Mouse (Mus musculus) midbrain, embryonic 11.5 days (tissue): Measurements from ENCODE around the gene Tbcd. TPM values are rescaled to one million over a fixed set of nuclear protein-coding genes. Genes with fewer than 3 reads are reported as not detected.

ENCODE experiments used
- ATAC-seq: fragments of 200-750 bp; cut with Nextera tagmentation; 2 replicates; pipeline ENCODE4 v1.8.0; 2017; ENCODE audit warnings: moderate TSS enrichment, moderate library complexity; ENCODE audit not compliant: low FRiP score
- DNase-seq: peaks from one replicate; pipeline ENCODE4 v3.0.0; 2015; ENCODE audit warnings: low spot score; ENCODE audit errors: missing footprints
- H3K27ac ChIP-seq: fragments of 300-500 bp; sonication (generic); 2 replicates; pipeline ENCODE4 v1.5.1; 2014; ENCODE audit warnings: low read depth, low read length
- H3K27me3 ChIP-seq: fragments of 300-500 bp; sonication (generic); 2 replicates; pipeline ENCODE4 v1.6.1; 2014; ENCODE audit warnings: mild to moderate bottlenecking, low read length, moderate library complexity, mixed read lengths; ENCODE audit not compliant: control insufficient read depth, insufficient read depth
- H3K36me3 ChIP-seq: fragments of 300-500 bp; sonication (generic); 2 replicates; pipeline ENCODE4 v1.6.1; 2014; ENCODE audit warnings: mild to moderate bottlenecking, low read length, moderate library complexity, mixed read lengths; ENCODE audit not compliant: control insufficient read depth, insufficient read depth
- H3K4me1 ChIP-seq: fragments of 300-500 bp; sonication (generic); 2 replicates; pipeline ENCODE4 v1.6.1; 2014; ENCODE audit warnings: low read length; ENCODE audit not compliant: control insufficient read depth, insufficient read depth
- H3K4me2 ChIP-seq: fragments of 300-500 bp; sonication (generic); 2 replicates; pipeline ENCODE4 v1.6.1; 2014; ENCODE audit warnings: mild to moderate bottlenecking, moderate library complexity
- H3K4me3 ChIP-seq: fragments of 300-500 bp; sonication (generic); 2 replicates; pipeline ENCODE4 v1.5.1; 2014; ENCODE audit warnings: low read depth, low read length
- H3K9ac ChIP-seq: fragments of 300-500 bp; sonication (generic); 2 replicates; pipeline ENCODE4 v1.6.1; 2014; ENCODE audit warnings: low read length
- H3K9me3 ChIP-seq: fragments of 300-500 bp; sonication (generic); 2 replicates; pipeline ENCODE4 v1.6.1; 2016; ENCODE audit warnings: low read length; ENCODE audit not compliant: control insufficient read depth
- WGBS: fragments of 180-500 bp; shearing (Covaris S2); extraction: QIAGEN DNeasy Blood & Tissue Kit; methylation state at CpG from one replicate; pipeline ENCODE4 v1.1.7; 2014; 5-methylcytosine and 5-hydroxymethylcytosine counted together
- polyA plus RNA-seq: library from polyadenylated mRNA; unstranded; fragments of >200 nt; fragmentation: Nextera tagmentation; extraction: Ambion mirVana; gene quantifications from 2 replicates; pipeline ENCODE4 v1.2.1, GENCODE M21; 2014

Gene Tbcd
- polyA plus RNA-seq, 1 experiment from 2014 or later: 36.9 TPM

DNA sequence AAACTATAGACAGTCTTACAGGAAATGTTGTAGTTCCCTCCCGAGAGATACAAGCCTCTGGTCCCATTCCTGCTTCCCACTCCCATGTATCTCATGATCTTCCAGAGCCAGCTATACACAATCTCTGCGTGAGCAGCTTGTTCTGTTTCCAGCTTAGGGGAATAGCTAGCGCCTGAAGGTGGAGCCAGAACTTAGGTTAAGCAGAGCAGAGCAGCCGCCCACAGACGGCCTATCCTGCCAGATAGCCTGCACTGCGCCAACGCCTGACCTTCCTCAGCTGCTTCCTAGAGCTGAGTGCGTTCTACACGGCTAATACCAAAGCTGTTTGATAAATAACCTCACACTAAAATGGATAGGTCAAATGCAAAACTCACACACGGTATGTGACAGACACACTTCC, 198.2 kb downstream of the Tbcd start:
- no peaks in the 10 kb centered on the region for H3K4me1 ChIP-seq
- H3K27ac ChIP-seq: no peak overlapping the region
- ATAC-seq (no peak), DNase-seq (peak; percentile 44)
- no peaks in the 10 kb centered on the region; the same call in 1 of the 2 replicates for H3K36me3 ChIP-seq
- H3K9ac ChIP-seq: no peak overlapping the region
- no peak overlapping the region for H3K4me2 ChIP-seq
- H3K9me3 ChIP-seq: no peaks in the 10 kb centered on the region
- H3K27me3 ChIP-seq: no peaks in the 10 kb centered on the region
- no peak overlapping the region for H3K4me3 ChIP-seq
- 82% methylated on average over 10 of the region's 10 CpGs for WGBS

GRCm38 (mm10) chr11:121650668-121651067, 198.9 kb downstream of the Tbcd start:
- WGBS: 93% methylated on average over 11 of the region's 11 CpGs
- H3K27me3 ChIP-seq: no peaks in the 10 kb centered on the region
- H3K4me1 ChIP-seq: no peaks in the 10 kb centered on the region
- H3K27ac ChIP-seq: no peak overlapping the region
- DNase-seq: peak; percentile 21
- H3K9ac ChIP-seq: no peak overlapping the region
- no peak for ATAC-seq
- H3K36me3 ChIP-seq: no peaks in the 10 kb centered on the region; the same call in 1 of the 2 replicates
- H3K4me3 ChIP-seq: no peak overlapping the region
- no peaks in the 10 kb centered on the region for H3K9me3 ChIP-seq
- no peak overlapping the region for H3K4me2 ChIP-seq

- H3K4me2 ChIP-seq: no peak overlapping the region
- WGBS: 91% methylated on average over 9 of the region's 9 CpGs
- no peak overlapping the region for H3K27ac ChIP-seq
- H3K27me3 ChIP-seq: no peaks in the 10 kb centered on the region
- no peaks in the 10 kb centered on the region for H3K4me1 ChIP-seq
- no peaks in the 10 kb centered on the region; the same call in 1 of the 2 replicates for H3K36me3 ChIP-seq
- no peaks in the 10 kb centered on the region for H3K9me3 ChIP-seq
- no peak overlapping the region for H3K9ac ChIP-seq
- DNase-seq (peak; percentile 78), ATAC-seq (no peak)
- no peak overlapping the region for H3K4me3 ChIP-seq
These were observed 199.8 kb downstream of the Tbcd start for GRCm38 (mm10) chr11:121651556-121651955.

DNA sequence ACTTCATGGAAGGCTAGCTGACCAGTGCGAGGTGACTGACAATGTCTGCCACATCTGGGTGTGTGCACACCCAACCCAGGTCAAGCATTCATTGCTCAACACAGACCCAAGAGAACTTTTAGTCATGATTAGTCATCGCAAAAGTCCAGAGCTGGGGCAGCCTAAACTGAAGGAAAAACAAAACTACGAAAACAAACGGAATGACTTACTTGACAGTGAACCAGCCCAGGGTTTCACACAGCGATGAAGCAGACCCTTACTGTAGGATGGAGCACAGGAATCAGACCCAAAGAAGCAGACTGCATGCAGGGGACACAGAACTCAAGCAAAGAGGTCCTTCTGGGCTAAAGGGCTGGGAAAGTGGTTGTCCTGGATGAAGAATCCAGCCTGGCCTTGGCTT, 200.2 kb downstream of the Tbcd start:
- H3K4me3 ChIP-seq: no peak overlapping the region
- H3K9me3 ChIP-seq: no peaks in the 10 kb centered on the region
- no peak overlapping the region for H3K4me2 ChIP-seq
- H3K9ac ChIP-seq: no peak overlapping the region
- H3K4me1 ChIP-seq: no peaks in the 10 kb centered on the region
- H3K36me3 ChIP-seq: no peaks in the 10 kb centered on the region; the same call in 1 of the 2 replicates
- WGBS: 93% methylated on average over 5 of the region's 5 CpGs
- H3K27me3 ChIP-seq: no peaks in the 10 kb centered on the region
- ATAC-seq (no peak), DNase-seq (peak; percentile 31)
- H3K27ac ChIP-seq: no peak overlapping the region

DNA sequence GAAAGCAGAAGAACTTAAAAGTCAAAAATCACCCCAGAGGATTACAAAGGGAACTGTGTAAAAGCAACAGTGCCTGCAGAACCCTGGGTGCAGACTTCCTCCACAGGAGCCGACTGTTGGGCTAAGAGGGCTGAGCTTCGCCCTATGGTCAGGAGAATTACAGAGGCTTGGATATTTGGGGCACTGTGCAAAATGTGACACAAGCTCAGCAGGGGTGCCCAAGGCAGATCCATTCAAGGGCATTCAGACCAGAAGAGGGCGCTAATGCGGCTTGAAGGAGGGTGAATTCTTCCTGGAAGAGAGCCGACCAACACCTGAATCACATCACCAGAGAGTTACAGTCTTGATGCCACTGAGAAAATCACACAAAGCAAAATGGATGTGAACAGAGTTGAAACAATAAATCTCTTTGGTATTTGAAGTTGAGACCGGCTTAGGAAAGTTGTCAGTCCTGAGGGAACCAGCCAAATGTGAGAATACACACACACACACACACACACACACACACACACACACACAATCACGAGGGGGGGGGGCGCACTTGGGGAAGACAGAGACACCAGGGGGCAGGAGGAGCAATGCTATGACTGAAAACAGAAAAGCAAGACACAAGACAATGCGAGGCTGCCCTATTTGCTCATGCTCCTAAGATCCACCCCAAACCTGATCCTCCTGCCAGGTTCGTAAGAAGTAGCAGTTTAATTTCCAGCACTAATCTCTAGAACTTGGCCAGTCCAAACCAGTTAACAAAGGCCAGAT, 201.0 kb downstream of the Tbcd start:
- Histone ChIP-seq H3K27ac (no peak overlapping the region), H3K27me3 (no peaks in the 10 kb centered on the region), H3K4me2 (no peak overlapping the region), H3K36me3 (no peaks in the 10 kb centered on the region; the same call in 1 of the 2 replicates), H3K9ac (no peak overlapping the region), H3K9me3 (no peaks in the 10 kb centered on the region), H3K4me3 (no peak overlapping the region), H3K4me1 (no peaks in the 10 kb centered on the region)
- WGBS: 55% methylated on average over 10 of the region's 10 CpGs
- no peak for ATAC-seq
- DNase-seq: peak; percentile 88

GRCm38 (mm10) chr11:121653631-121654030, 201.9 kb downstream of the Tbcd start:
- no peaks in the 10 kb centered on the region; the same call in 1 of the 2 replicates for H3K36me3 ChIP-seq
- H3K4me3 ChIP-seq: no peak overlapping the region
- no peak for ATAC-seq
- H3K27me3 ChIP-seq: no peaks in the 10 kb centered on the region
- H3K4me1 ChIP-seq: no peaks in the 10 kb centered on the region
- no peak overlapping the region for H3K9ac ChIP-seq
- no peak overlapping the region for H3K4me2 ChIP-seq
- H3K9me3 ChIP-seq: no peaks in the 10 kb centered on the region
- 72% methylated on average over 4 of the region's 4 CpGs for WGBS
- H3K27ac ChIP-seq: no peak overlapping the region
- DNase-seq: peak; percentile 83

GRCm38 (mm10) chr11:121654406-121654945, 202.7 kb downstream of the Tbcd start:
- 83% methylated on average over 9 of the region's 9 CpGs for WGBS
- no peaks in the 10 kb centered on the region for H3K4me1 ChIP-seq
- DNase-seq (peak; percentile 73), ATAC-seq (no peak)
- no peak overlapping the region for H3K27ac ChIP-seq
- H3K36me3 ChIP-seq: no peaks in the 10 kb centered on the region; the same call in 1 of the 2 replicates
- no peaks in the 10 kb centered on the region for H3K27me3 ChIP-seq
- H3K4me2 ChIP-seq: no peak overlapping the region
- H3K9me3 ChIP-seq: no peaks in the 10 kb centered on the region
- no peak overlapping the region for H3K9ac ChIP-seq
- H3K4me3 ChIP-seq: no peak overlapping the region

- 87% methylated on average over 6 of the region's 6 CpGs for WGBS
- no peak for ATAC-seq
These were observed 203.5 kb downstream of the Tbcd start for GRCm38 (mm10) chr11:121655166-121655806.

More at GRCm38 (mm10) chr11:121655166-121655806, 203.5 kb downstream of the Tbcd start:
- peak; percentile 66 for DNase-seq
- H3K27me3 ChIP-seq: no peaks in the 10 kb centered on the region
- H3K4me1 ChIP-seq: no peaks in the 10 kb centered on the region
- no peak overlapping the region for H3K4me3 ChIP-seq
- no peaks in the 10 kb centered on the region for H3K36me3 ChIP-seq
- no peaks in the 10 kb centered on the region for H3K9me3 ChIP-seq
- no peak overlapping the region for H3K4me2 ChIP-seq
- H3K9ac ChIP-seq: no peak overlapping the region
- no peak overlapping the region for H3K27ac ChIP-seq
